Mouse (Mus musculus): ENCODE data around the gene Glrx3. TPM values are rescaled to one million over a fixed set of nuclear protein-coding genes. Genes with fewer than 3 reads are reported as not detected.
"Not testable (repeated sequence)": the region's sequence is repeated elsewhere in the genome, so short reads cannot be mapped to it uniquely, and the experiment has no call there.

Glrx3 gene
- polyA plus RNA-seq, 1 experiment = 242 TPM

DNA sequence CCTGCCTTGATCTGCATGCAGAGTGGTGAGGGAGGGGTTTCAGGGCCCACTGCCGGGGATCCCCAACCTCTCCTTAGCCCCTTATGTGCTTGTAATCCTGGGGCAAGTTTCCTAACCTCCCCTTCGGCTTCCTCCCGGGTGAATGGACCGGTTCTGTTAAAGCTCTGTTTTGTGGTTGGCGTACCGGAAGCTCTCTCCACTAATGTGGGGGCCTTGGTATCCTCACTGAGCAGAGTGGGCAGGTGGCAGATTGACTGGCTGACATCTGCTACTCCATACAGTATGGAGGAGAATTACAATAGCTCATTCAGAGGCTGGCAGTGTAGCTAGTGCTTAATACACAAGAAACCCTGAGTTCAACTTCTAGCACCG is 751 bp downstream of the Glrx3 start:
- Histone ChIP-seq H3K4me1 (ENCODE audit: control insufficient read depth, insufficient read depth, insufficient read length, low read length) (peaks cover 24% of the 10 kb centered on the region), H3K4me3 (ENCODE audit: insufficient read depth, low read depth, low read length) (peak overlapping the region; percentile 99), H3K27ac (replicated peaks; ENCODE audit: low read depth, low read length) (peak overlapping the region; percentile 55)

DNA sequence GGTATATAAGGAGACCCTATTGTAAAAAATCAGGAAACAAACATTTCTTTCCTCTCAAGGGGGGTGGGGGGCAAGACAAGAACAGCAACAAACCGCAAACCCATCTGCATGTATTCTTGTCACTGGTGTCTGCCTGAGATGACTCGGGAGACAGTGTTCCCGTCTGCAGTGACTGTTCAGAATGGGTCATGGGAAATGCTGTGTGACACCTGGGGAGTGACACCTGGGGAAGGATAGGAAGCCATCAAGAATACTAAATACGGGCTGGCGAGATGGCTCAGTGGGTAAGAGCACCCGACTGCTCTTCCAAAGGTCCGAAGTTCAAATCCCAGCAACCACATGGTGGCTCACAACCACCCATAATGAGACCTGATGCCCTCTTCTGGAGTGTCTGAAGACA is 1.5 kb downstream of the Glrx3 start:
- H3K27ac ChIP-seq (replicated peaks; ENCODE audit: low read depth, low read length) = not testable (repeated sequence)
- Histone ChIP-seq H3K4me3 (ENCODE audit: insufficient read depth, low read depth, low read length) (peak overlapping the region; percentile 40), H3K4me1 (ENCODE audit: control insufficient read depth, insufficient read depth, insufficient read length, low read length) (peaks cover 29% of the 10 kb centered on the region)

DNA sequence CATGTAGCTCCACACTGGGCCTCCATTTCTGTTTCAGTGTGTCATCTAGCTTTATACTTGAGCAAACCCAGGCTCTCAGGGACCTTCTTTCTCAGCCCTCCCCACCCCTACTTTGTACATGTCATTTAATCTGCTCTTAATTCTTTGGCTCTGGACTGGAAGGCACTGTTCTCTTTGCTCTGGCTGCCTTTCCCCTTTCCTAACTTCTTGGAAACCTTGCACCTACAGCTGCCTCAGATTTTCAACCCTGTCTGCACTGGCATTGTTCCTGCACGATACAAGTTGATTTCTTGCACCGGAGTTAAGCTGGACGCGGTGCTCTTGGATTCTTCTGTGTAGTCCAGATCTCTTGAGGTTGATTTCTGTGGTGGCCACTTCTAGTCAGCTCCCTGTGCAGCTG is 5.5 kb downstream of the Glrx3 start:
- peak overlapping the region; percentile 32 for H3K27ac ChIP-seq (replicated peaks; ENCODE audit: low read depth, low read length)

DNA sequence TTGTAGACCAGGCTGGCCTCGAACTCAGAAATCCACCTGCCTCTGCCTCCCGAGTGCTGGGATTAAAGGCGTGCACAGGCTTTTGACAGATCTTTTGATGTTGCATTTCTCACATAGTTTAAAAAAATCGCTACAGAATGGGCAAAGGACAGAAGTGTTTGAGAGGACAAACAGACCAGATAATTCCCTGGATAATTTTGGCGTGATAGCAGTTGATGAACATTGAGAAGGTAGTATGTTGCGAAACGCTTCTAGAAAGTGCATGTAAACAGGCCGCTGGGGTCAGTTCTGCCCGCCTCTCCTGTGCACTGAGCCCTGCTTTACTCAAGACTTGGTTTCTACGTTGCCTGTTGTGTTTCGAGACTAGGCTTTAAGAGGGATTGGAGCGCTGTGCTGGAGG is 7.9 kb downstream of the Glrx3 start:
- H3K27ac ChIP-seq (replicated peaks; ENCODE audit: low read depth, low read length) = no peak overlapping the region
- H3K4me1 ChIP-seq (ENCODE audit: control insufficient read depth, insufficient read depth, insufficient read length, low read length) = peaks cover 18% of the 10 kb centered on the region
- no peak overlapping the region for H3K4me3 ChIP-seq (ENCODE audit: insufficient read depth, low read depth, low read length)

More for the DNA sequence above, 5.5 kb downstream of the Glrx3 start:
- H3K4me3 ChIP-seq (ENCODE audit: insufficient read depth, low read depth, low read length) = no peak overlapping the region
- peaks cover 24% of the 10 kb centered on the region for H3K4me1 ChIP-seq (ENCODE audit: control insufficient read depth, insufficient read depth, insufficient read length, low read length)

DNA sequence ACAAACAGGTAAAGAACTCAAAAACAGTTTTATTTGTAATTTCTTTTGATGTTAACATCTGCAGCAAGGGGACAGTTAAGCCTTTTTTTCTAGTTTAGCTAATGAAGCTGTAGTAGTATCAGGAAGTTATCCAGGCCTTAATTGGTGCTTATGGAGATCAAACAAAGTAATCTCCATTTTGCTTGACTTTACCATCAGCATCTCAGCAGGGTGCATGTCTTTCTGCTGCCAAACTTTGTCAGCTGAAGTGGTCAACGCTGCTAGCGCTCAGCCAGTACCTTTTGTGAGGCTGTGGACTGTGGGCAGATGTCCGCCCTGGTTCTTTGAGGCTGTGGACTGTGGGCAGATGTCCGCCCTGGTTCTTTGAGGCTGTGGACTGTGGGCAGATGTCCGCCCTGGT is 24.0 kb downstream of the Glrx3 start:
- Histone ChIP-seq H3K4me1 (ENCODE audit: control insufficient read depth, insufficient read depth, insufficient read length, low read length) (no peaks in the 10 kb centered on the region), H3K4me3 (ENCODE audit: insufficient read depth, low read depth, low read length) (no peak overlapping the region), H3K27ac (replicated peaks; ENCODE audit: low read depth, low read length) (no peak overlapping the region)

DNA sequence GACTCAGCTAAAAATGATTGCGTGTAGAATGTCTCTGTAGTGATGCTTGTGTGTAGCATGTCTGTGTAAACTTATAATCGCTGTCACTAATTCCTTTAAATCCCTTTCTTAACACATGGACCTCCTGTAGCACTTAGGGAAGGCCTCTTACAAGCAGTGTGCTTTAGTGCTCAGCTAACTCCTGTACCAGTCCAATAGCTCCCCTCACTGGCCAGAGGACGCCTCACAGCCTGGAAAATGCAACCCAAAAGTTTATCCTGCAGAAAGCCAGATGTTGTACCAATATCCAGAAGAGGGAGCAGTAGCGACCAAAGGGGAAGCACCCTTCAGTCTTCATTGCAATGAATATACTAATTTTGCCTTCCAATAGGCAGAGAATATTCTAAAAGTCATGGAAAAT is 30.8 kb downstream of the Glrx3 start:
- Histone ChIP-seq H3K27ac (replicated peaks; ENCODE audit: low read depth, low read length) (no peak overlapping the region), H3K4me3 (ENCODE audit: insufficient read depth, low read depth, low read length) (no peak overlapping the region), H3K4me1 (ENCODE audit: control insufficient read depth, insufficient read depth, insufficient read length, low read length) (no peaks in the 10 kb centered on the region)

DNA sequence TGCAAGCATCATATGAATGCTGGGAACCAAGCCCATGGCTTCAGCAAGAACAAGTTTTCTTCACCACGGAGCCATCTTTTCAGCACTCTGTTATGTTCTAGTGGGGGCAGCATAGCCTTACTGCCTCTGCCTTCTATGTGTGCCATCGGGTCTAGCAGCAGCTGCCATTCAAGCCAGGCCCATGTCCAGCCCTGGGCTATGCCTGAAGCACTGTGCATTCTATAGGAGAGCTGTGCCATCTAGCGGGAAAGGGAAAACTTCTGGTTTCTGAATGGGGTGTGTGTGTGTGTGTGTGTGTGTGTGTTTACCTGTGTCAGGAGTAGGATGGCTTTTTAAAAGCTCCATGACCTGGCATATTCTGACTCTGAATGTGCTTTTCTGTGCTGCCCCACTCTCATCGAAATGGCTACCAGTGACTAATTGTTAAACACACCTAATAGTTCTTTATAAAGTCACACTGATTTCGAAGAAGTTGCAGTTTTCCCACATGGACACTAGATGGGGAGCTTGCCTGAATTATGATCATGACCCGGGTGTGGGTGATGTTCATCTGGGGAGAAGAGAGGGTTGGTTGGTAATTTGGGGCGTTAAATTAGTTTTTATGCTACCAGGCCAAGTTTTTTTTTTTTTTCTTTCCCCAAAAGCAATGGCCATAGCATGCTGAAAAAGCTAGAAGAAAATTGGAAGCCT is 34.2 kb downstream of the Glrx3 start:
- Histone ChIP-seq H3K4me3 (ENCODE audit: insufficient read depth, low read depth, low read length) (no peak overlapping the region), H3K27ac (replicated peaks; ENCODE audit: low read depth, low read length) (no peak overlapping the region), H3K4me1 (ENCODE audit: control insufficient read depth, insufficient read depth, insufficient read length, low read length) (no peaks in the 10 kb centered on the region)

DNA sequence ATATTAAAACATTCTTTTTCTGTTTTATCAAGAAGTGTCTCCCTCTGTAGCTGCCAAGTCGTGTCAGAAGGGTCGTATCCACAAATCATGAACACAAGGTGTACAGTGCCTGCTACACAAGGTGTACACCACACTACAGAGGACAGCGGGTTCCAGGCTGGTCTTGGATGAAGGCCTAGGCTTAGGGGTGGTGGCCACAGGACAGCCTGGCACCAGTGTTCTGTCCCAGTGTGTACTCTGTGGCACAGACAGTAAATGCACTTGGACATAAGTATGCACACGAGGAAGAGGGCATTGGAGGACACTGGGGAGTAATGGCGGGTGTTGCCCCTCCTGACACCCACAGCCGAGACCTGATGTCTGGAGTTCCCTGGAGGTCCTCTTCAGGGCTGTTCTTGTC is 34.7 kb downstream of the Glrx3 start:
- no peak overlapping the region for H3K27ac ChIP-seq (replicated peaks; ENCODE audit: low read depth, low read length)
- no peaks in the 10 kb centered on the region for H3K4me1 ChIP-seq (ENCODE audit: control insufficient read depth, insufficient read depth, insufficient read length, low read length)
- H3K4me3 ChIP-seq (ENCODE audit: insufficient read depth, low read depth, low read length) = no peak overlapping the region

DNA sequence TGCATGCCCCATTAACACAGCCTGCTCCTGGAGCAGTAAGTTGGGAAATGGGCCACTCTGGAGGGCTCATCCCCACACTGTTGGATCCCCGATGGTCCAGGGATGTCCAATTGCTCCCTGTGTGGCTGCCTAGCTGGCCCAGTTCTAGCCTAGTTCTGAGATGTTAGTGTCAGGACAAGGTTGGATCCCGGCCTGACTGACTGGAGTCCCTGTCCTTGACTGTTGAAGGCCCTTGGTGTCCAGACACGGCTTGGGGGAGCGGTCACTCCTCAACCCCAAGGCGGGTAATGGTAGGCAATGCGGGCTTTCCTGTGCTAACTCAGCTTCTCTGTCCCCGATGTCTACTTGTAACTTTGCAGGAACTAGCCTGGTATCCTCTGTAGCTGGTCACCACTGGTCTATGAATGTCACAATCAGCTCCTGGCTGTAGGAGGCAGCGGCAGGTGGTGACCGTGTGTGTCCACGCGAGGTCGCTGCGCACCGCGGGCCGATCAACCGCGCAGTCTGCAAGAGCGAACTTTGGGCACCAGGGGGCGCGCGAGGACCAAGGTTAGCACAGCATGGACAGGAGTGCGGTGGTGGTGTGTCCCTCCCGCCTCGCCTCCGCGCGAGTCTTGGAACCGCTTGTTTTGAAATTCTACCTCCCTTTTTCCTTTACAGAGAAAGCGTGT is 40.7 kb downstream of the Glrx3 start:
- H3K27ac ChIP-seq (replicated peaks; ENCODE audit: low read depth, low read length) = no peak overlapping the region
- no peak overlapping the region for H3K4me3 ChIP-seq (ENCODE audit: insufficient read depth, low read depth, low read length)
- no peaks in the 10 kb centered on the region for H3K4me1 ChIP-seq (ENCODE audit: control insufficient read depth, insufficient read depth, insufficient read length, low read length)

DNA sequence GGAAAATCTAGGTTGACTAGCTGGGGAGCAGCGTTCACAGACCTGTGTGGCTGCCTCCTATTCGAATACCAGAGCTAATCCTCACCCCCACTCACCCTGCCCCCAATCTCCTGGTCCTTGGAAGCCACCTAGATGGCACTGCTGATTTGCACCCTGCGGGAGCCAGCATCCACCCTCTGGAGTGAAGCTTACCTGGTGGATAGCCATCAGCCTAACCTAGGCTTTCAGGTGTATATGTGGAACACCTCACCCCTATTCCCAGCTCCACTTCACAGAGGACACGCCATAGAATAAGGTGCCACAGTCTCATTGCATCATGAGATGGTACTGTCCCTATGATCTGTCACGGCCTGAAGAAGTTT is 41.2 kb downstream of the Glrx3 start:
- H3K27ac ChIP-seq (replicated peaks; ENCODE audit: low read depth, low read length) = no peak overlapping the region
- H3K4me1 ChIP-seq (ENCODE audit: control insufficient read depth, insufficient read depth, insufficient read length, low read length) = no peaks in the 10 kb centered on the region
- H3K4me3 ChIP-seq (ENCODE audit: insufficient read depth, low read depth, low read length) = no peak overlapping the region

DNA sequence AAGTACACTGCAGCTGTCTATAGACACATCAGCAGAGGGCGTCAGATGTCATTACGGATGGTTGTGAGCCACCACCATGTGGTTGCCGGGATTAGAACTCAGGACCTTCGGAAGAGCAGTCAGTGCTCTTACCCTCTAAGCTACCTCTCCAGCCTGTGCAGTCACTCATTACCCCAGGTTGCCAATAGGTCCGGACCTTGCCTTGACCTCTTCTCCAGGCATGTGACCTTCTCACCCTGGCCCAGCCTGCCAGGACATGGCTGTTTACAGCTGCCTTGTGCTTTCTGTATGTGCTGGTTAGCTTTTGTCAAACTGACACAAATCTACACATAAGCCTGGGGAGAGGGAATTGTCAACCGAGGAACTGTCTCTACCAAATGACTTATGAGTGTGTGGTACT is 43.4 kb downstream of the Glrx3 start:
- H3K27ac ChIP-seq (replicated peaks; ENCODE audit: low read depth, low read length) = no peak overlapping the region
- H3K4me3 ChIP-seq (ENCODE audit: insufficient read depth, low read depth, low read length) = no peak overlapping the region
- H3K4me1 ChIP-seq (ENCODE audit: control insufficient read depth, insufficient read depth, insufficient read length, low read length) = no peaks in the 10 kb centered on the region

DNA sequence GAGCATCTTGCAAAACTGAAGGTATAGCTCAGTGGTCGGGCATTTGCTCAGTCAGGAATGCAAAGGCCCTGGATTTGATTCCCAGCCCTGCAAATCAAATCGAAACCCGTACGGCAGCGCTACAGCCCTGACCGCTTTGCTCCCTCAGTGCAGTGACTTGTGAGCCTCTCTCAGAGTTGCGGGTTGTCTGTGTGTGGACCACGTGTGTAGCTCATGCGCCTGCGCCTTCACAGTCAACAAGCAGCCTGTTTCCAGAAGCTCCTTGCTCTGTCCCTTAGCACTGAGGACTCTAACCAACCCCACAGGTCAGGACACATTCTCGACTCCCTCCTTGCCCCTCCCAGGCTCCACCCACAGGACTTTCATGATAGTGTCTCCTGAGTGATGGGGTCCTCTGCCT is 46.6 kb downstream of the Glrx3 start:
- no peak overlapping the region for H3K27ac ChIP-seq (replicated peaks; ENCODE audit: low read depth, low read length)
- no peak overlapping the region for H3K4me3 ChIP-seq (ENCODE audit: insufficient read depth, low read depth, low read length)

DNA sequence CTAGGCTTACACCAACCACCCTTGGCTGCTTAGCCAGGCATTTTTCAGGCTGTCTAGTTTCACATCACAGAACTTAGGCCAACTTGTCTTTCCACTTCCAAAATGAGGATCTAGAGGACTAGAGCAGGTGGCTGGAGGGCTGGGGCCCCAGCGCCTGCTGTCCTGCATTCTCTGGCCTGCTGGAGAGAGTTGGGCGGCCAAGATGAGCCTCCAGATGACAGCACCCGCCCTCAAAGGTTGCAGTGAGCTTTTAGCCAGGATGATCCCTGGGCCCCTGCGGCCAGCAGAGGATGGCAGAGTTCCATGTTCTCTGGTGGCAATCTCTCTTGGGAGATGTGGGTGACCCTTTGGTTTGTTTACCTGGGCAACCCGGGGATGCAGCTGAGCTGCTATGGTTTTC is 51.0 kb downstream of the Glrx3 start:
- H3K4me1 ChIP-seq (ENCODE audit: control insufficient read depth, insufficient read depth, insufficient read length, low read length) = 0 out of 2 replicates have a peak, but pooled peaks cover 6% of the 10 kb centered on the region
- no peak overlapping the region for H3K27ac ChIP-seq (replicated peaks; ENCODE audit: low read depth, low read length)
- H3K4me3 ChIP-seq (ENCODE audit: insufficient read depth, low read depth, low read length) = no peak overlapping the region

More for the DNA sequence above, 46.6 kb downstream of the Glrx3 start:
- H3K4me1 ChIP-seq (ENCODE audit: control insufficient read depth, insufficient read depth, insufficient read length, low read length) = 0 out of 2 replicates have a peak, but pooled peaks cover 6% of the 10 kb centered on the region

DNA sequence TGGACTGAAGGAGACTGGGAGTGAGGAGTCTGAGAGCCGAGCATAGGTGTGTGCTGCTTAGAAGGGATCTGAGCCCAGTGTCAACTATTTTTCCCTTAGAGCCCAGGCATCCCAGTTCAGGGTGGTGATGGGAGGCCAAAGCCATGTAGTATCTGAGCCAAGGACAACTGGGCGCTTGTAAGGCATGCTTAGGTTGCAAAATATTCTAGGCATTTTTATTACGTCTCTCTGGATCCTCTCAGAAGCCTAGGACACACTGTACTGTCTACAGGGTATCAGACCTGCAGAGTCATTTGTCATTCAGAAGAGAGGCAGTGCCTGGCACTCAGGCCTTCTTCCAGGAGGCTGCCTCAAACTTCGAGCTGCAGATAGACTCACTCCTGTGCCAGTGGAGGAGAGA is 53.3 kb downstream of the Glrx3 start:
- Histone ChIP-seq H3K27ac (replicated peaks; ENCODE audit: low read depth, low read length) (no peak overlapping the region), H3K4me3 (ENCODE audit: insufficient read depth, low read depth, low read length) (no peak overlapping the region), H3K4me1 (ENCODE audit: control insufficient read depth, insufficient read depth, insufficient read length, low read length) (0 out of 2 replicates have a peak, but pooled peaks cover 6% of the 10 kb centered on the region)

DNA sequence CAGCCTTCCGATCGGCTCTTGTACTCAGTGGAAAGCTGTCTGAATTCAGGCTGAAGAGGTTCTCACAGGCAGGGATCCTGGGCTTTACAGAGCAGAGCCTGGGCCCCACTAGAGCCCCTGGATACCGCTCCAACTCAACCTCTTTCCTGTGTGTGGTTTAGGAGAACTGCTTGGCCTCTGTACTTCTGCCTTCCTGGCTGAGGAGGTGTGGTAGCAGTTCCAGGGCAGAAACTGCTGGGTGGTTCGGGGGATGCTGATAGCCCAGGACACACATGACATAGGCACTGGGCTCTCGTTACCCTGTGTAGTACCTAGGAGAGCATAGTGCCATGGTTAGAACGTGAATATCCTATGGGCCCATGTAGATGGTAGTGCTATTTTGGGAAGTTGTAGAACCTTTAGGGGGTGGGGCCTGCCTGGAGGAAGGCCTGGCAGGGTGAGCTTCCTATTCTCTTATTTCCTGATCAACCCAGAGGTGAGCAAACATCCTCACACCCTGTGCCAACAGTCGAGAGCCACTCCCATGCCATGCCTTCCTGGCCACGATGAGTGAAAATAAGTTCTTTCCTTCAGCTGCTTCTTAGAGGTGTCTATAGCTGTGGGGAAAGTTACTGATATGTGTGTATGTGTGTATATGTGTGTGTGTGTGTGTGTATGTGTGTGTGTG is 55.0 kb downstream of the Glrx3 start:
- Histone ChIP-seq H3K4me3 (ENCODE audit: insufficient read depth, low read depth, low read length) (no peak overlapping the region), H3K4me1 (ENCODE audit: control insufficient read depth, insufficient read depth, insufficient read length, low read length) (0 out of 2 replicates have a peak, but pooled peaks cover 6% of the 10 kb centered on the region), H3K27ac (replicated peaks; ENCODE audit: low read depth, low read length) (no peak overlapping the region)

DNA sequence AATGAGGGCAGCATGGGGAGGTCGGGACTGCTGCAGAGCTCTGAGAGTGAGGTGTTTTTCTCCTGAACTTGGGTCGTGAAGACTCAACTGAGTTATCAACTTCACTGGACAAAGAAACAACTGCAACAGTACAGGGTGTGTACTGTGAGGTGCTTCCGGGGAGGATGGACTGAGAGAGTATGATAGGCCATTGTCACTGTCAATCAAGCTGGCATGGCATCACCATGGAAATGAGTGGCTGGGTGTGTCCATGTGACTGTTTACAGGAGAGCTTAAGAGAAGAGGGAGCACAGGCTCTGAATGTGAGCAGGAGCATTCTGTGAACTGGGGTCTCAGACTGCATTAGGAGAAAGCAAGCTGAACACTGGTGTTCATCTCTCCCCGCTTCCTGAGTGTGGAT is 61.3 kb downstream of the Glrx3 start:
- no peak overlapping the region for H3K27ac ChIP-seq (replicated peaks; ENCODE audit: low read depth, low read length)
- H3K4me1 ChIP-seq (ENCODE audit: control insufficient read depth, insufficient read depth, insufficient read length, low read length) = no peaks in the 10 kb centered on the region
- H3K4me3 ChIP-seq (ENCODE audit: insufficient read depth, low read depth, low read length) = no peak overlapping the region
